Mouse (Mus musculus): ENCODE measurements around the gene Setd1a.
A peak's percentile ranks its signal among the peaks of the same experiment; 100 is the strongest.

The Setd1a gene

DNA sequence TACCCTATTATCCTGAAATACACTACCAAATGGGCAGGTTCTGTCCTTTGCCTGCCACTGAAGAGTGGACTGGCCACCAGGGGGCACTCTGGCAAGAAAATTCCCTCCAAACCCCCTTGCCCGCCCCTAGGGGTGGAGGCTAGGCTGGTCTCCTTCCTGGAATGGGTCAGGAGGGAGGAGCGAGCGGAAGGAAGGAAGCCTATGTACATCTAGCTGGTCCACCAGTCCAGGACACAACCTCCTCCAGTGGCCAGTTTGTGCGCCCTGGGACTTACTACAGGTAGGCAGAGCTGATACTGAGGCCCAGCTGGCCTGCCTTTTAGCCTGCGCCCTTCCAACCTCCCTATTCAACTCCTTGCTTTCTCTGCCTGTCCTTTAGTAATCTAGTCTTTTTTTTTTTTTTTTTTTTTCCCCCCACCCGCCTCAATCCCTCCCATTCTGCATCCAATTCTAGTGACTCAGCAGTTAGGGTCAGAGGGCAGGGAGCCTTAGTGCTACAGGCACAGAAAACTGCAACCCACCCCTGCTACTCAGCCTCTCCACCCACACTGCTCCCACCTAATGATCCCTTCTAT, 24.1 kb downstream of the Setd1a start, which contains the start of gene Hsd3b7:
Hsd3b7 (plus strand) TSS at position 170 of the 575 bp plus-strand sequence.
- peak; percentile 88 to 90 for DNase-seq

DNA sequence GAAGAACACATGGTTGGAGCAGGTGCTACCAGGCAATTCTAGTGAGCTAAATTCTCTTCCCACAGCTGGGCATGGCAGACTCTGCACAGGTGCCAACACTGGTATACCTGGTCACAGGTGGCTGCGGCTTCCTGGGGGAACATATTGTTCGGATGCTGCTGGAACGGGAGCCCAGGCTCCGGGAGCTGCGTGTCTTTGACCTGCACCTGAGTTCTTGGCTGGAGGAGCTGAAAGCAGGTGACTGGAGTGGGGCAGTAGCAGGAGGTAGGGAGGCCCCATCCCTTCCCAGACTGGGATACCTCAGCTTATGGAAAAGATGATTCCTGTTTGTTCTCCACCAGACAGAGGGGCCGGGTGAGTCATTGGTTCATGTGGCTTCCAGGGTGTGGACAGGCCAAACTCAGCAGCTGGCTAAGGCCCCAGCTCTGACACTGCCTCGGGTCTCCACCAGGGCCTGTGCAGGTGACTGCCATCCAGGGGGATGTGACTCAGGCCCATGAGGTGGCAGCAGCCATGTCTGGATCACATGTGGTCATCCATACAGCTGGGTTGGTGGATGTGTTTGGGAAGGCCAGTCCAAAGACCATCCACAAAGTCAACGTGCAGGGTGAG, 24.6 kb downstream of the Setd1a start:
- DNase-seq = peak; percentile 42 to 53

DNA sequence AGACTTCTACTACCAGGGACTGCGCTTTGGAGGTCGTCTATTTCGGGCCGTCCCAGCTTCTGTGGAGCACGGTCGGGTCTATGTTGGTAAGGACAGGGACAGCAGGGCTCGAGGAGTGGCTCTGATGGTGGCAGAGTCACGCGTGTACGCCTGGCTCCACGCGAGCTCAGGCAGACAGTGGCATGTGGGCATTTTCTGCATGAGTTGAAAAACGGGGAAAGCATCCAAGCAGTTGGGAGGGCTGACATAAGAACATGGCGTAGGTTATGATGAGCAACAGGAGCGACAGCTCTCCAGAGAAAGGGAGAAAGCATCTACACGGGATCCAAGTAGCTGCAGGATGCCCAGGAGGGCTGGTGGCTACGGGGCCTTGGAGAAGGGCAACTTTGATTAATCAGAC, 25.8 kb downstream of the Setd1a start:
- DNase-seq = peak; percentile 78 to 84

DNA sequence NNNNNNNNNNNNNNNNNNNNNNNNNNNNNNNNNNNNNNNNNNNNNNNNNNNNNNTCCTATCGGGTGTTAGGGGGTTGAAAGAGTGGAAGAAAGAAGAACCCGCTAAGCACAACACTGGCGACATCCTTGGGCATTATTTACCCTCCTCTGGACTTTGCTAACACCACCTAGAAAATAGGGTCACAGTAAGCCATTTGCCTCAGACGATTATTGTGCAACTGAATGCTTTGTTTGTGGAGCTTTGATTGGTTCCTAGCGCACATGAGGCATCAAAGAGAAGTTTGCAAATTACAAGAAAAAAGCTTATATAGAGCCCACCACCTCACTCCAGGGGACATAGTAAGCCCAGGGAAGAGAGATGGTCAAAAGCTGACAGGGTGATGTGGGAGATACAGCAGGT, 32.4 kb downstream of the Setd1a start:
- DNase-seq = no peak

DNA sequence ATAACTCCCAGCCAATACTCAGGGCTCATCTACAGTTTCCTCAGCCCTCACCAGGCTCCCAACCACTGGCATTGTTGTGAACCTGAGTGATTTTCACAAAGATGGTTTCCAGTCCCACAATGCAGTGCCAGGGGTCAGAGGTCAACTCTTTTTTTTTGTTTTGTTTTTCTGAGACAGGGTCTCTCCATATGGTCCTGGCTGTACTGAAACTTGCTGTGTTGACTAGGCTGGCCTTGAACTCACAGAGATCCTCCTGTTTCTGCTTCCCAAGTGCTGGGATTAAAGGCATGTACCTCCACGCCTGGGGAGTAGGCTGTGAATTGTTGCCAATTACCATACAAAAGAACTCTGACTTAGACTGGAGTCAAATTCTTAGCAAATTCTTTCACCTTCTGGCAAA, 33.4 kb downstream of the Setd1a start:
- no peak for DNase-seq

DNA sequence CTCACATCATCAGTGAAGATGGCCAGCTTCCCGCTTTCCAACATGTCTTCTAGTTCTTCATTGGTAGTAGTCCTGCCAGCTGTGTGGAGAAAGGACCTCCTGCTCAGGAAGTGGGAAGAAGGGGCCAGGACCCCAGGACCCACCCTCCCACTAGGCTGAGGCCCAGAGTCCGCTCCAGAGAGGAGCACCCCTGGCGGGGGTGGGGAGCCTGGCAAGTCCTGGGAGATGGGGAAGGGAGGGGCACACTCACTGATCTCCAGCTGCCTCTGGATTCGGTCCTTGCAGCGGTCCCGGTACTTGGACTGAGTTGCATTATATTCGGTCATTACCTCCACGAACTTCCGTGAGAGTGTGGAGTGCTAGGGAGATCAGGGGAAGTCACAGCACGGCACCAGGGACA, 34.2 kb downstream of the Setd1a start:
- no peak for DNase-seq

DNA sequence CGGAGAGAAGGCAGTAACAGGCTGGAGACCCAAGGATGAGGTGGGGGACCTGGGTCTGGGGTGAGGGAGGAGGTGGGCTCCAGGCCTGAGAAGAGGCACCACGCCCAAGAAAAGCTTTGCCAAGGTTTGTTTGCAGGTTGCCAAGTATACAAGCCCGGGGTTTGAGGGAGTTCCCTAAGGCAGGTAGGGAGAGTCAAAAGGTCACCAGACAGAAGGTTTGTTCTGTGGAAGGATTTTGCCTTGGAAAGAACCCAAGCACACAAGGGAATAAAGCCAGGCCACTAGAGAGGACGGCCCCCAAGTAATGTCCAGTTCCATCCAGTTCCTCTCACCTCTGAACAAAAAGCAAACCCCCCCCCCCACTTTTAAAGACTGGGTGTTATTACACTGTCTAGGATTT, 34.8 kb downstream of the Setd1a start:
- DNase-seq = no peak

DNA sequence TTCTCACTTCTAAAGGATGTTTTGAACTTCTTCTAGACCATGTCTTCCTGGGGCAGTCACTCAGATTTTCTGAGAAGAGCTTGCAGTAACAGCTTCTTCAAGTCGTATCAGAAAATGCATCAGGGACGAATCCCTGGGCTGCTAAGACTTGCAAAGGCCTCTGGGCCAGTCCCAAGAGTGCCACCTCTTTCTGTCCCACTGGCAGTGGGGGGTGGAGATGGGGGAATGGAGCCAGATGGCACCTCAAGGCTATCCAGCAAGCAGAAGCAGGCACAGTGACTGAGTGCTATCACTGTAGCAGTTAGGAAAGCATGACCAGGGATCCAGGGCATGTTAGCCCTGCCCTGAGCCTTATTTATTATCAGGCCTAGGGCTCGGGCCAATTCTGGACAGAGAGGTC, 35.8 kb downstream of the Setd1a start:
- peak in 1 of 2 experiments; percentile 59 for DNase-seq

DNA sequence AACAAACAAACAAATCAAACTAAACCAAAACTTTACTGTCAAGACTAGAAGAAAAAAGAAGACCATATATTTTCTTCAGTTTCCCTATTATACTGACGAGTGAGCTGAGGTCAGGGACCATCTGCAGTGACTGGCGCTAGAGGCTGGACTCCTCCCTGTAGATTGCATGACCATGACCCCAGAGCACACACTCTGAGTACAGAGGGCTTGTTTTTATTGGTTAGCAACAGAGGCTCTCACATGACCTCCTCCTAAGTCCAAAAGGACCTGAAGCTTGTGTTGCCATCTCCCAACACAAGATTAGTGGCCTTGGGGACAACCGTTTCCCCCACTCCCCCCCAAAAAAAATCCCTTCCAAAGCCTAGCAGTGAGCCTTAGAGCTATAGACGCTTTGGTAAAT, 37.4 kb downstream of the Setd1a start:
- DNase-seq = no peak

DNA sequence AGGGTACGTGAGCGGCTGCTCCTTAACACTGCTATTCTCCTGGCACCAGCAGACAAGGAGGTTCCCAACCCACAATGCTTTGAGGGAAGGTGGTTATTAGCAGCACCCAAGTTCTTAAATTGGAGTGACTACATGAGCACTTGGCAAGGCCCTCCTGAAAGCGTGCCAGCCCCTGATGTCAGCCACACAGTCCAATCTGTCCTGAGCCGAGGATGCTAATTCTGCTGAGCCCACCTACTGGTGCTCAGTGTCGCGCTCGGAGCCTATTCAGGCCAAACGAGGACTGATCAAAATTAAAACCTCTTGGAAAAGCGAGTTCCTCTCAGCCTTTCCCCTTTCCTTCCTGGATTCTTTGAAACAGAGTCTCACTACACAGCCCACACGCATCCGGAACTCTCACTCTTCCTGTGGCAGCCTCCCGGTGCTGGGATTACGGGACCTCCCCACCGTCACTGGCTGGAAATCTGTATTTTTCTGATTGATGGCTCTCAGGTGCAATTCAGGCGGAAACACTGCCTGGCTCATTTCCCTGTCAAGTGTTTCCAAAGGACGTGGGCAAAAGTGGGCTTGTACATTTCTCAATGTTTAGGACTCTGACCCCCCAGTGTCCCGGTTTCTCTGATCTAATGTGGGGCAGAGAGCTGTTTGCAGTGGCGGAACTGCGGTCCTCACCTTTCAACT, 37.9 kb downstream of the Setd1a start:
- DNase-seq = peak; percentile 98 to 99

DNA sequence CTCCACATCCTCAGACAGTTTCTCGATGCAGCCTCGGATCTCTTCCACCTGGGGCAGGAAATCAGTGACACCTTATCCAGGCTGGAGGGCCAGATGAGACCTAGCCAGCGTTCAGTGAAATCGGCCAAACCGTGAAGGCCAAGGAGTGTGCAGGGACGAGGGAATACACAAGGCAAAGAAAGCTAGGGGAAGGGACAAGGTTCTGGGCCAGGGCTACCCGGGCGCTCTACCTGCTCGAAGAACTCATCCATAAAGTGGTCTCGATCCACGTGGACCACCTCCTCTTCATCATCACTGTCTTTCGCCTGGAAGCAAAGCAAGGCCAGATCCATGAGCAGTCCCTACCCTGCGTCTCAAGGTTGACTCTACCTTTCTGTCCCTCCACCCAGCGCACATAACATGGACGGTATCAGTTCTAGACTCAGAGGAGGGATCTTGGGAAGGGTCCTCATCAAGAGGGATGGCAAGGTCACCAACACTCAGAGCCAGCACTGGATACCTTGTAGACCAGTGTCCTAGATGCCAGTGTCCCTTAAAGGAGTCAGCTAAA, 38.7 kb downstream of the Setd1a start:
- DNase-seq = peak in 1 of 2 experiments; percentile 21

DNA sequence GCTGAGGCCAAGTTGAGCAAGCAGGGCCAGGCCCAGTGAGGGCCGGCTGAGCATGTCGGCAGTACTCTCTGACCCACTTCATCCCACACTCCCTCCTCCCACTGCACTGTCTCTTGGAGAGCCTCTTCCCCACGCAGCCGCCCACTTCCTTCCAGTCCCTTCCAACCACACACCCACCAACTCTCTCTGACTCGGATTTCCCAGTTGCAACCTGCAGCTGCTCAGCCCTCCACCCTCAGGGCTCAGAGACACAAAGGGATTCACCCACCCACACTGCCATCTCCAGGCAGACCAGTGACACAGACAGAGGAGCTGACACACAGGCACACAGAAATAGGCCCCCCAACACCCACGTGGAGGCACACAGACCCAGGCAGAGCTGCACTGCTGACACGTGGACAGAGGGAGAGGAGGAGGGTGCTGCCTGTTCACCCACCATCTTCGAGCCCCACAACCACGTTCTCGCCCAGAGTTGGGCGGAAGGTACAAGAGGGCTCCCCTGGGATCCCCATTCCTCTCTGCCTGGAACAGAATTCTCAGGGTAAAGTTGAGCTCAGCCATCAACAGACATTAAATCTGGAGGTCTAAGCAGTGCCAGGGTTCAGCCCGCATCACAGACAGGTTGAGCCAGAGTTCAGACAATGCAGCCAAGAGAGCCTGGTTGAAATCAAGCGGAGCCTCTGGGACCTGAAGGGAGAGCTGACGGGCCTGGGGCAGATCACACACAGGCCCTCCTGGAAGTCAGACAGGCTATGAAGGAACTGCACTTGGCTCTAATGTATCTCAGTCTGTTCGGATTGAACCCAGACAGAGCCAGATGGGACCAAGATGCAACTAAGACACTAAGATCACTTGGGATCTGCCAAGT, 39.7 kb downstream of the Setd1a start:
- peak; percentile 49 for DNase-seq

DNA sequence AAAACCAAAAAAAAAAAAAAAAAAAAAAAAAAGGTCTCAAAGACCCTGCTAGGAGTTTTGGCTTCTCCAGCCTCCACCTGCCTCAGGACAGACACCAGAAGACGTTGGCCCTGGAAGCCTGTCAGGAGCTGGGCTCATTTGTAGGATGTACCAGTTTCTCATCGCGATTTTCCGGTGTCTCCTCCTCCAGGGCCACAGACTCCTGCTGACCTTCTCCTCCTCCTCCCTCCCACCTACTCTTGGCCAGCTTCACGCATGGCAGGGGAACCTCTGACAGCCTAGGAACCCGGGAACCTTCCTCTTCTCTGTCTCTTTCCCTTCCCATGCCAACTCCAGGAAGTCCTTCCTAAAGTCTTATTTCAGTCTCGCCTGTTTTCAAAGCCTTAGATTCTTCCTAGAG, 40.6 kb downstream of the Setd1a start:
- DNase-seq = peak; percentile 22

DNA sequence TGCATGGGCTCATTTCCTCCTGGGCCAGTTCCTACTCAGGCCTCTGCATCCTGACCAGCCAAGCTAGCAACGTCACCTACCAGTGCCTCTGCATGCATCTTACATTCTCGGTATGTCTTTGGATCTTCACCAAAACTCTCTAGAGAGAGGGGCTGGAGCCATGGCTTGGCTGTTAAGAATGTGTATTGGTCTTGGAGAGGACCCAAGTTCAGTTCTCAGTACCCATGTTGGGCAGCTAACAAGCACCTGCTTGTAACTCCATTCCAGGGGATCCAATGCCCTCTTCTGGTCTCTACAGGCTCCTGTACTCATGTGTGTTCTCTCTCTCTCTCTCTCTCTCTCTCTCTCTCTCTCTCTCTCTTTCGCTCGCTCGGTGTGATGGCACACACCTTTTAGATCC, 41.3 kb downstream of the Setd1a start:
- peak in 1 of 2 experiments; percentile 10 for DNase-seq

DNA sequence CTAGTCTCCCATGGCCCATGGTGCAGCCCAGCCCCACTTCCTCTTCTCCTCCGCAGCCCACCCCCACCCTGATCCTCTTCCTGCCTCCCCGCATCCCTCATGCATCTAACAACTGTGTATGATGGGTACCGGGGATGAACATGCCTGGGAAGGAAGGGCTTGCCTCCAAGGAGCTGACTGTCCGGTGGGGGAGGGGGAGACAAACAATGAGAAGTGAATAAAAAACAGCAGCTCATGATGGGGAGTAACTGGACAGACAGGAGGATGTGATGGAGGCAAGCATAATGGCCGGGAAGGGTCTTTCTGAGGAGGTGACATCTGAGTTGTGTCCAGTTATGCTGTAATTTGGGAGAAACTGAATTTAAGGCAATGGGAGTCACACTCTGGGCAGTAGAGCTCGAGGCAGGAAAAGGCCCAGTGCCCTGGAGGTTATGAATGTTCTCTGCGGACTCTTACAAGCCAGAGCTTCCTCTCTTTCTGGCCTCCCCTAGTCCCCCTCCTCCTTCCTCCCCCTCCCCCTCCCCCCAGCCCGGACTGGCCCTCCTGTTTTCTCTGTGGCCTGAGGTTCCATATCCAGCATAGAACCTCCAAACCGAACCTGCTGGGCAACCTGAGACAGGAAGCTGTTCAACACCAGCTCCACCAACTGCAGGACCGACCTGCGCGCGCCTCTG, 44.5 kb downstream of the Setd1a start:
- no peak for DNase-seq

DNA sequence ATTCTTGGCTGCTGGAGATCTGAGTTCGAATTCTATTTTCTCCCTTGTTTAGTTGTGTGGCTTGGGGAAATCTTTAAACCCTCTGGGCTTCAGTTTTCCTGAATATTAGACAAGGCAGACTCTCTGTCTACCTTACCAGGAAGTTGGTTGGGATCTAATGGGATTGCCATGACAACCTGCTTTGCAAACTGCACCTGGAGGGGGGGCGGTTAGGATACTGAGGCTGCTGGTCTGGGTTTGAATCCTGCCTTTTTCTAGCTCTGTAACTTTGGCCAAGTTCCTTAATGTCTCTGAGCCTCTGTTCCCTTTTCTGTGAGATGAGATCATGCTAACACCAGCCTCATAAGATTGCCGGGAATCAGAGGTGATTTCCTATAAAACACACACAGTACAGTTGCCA, 46.0 kb downstream of the Setd1a start:
- DNase-seq = no peak

DNA sequence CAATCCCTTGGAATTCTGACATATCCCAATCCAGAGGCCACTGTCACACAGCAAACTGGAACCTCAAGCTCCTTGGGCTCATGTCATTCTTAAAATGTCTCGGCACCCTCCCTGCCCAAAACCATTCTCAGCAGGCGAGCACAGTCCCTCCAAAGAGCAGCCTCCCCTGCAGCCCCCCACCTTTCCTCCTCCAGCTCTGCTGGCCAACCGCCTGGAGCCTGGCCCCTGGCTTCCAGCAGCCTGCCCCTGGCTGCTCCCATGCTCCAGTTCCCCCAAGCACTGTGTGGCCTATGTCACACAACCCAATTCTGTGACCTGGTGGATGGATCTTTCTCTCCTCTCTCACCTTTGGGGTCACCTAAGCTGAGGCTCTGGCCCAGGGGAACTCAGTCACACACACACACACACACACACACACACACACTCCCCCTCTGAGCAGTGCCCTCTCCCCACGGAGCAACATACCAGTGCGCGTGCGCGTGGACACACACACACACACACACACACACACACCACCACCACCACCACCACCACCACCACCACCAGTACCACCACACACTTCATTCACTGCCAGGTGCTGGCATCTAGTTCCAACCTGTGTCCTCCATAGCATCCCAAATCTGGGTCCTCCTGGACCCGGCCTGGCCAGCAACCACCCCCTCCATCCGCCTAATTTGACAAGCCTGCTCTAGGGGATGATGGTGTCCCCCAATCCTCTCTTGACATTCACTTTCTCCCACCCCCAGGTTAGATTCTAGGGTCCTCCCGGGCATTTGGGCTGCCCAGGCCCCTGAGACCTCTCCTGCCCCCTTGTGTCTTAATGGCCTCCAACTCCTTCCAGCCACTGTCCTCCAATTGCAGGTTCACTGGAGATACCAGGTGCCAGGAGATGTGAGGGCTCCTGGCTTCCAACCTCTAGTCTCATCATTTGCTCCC, 47.0 kb downstream of the Setd1a start:
- peak; percentile 60 to 62 for DNase-seq

DNA sequence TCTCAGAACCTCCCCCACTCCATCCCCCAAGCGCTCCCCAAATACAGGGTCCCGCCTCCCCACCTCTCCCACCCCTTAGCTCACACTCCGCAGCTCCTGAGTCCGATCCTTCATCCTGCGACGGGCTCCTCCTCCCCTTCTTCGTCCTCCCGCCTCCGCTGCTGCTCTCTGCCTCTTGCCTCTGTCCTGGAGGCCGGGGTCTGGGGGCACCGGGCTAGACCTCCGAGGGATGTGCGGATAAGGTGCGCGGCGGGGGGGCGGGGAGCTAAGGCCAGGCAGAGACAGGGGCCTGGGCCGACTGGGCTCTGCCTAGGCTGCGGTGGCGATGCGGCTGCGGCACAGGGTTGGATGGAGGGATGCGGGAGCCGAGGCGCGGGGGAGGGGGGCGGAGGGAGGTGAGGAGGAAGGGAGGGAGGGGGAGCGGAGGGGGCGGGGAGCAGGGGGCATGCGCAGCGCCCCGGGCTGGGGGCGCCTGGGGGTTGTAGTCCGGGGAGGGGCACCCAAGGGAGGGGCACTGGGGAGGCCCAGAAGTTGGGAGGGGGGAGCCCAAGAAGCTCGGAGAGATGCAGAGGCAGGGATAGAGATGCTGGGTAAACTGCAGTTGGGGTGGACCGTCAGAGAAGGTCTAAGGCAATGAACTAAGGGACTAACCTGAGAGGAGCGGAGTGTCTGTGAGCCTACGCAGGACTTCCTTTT, 47.9 kb downstream of the Setd1a start, which contains the start of the genes Stx4a and Stx1b:
Stx4a (plus strand) TSS at position 119 of the 696 bp plus-strand sequence.
Stx1b (minus strand) TSS at position 374 of the 696 bp plus-strand sequence.
- DNase-seq = peak; percentile 76 to 87

DNA sequence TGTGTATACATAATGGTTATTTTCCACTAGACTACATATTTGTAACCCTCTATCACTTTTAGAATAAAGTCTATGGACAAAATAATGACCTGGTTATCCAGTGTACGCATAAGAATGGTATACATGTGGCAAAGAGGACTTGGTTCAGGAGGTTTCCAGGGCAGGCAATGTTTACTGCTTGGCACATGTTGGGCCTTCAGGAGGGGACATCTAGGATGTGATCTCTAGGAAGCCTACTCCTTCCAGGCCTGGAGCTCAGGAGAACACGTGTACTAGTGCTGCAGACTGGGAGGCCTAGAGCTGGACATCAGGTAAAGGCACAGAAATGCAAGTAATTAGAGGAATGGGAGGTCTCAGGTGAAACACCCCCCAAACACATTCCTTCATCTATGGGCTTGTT, 59.1 kb downstream of the Setd1a start:
- DNase-seq = no peak

DNA sequence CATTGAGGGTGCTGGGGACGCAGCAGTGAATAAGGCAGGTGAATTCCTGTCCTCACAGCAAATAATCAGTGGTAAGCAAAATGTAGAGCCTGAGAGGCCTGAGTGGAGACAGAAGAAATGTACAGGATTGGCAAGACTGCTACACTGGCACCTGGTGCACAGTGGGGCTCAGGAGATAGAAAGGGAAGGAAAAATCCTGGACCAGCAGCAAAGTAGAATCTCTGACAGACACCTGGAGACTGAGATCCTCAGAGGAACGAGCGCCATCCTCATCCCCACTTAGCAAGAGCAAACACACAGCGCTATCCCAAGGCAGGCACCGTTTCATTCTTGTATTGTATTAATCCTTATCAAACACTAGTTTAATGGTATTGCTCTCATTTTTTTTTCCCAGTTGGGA, 61.0 kb downstream of the Setd1a start:
- peak; percentile 50 to 52 for DNase-seq
